Mouse (Mus musculus): ENCODE results near the gene H1f0.

- no peak for TF ChIP-seq CTCF (IDR thresholded peaks at IDR 0.05; ENCODE audit: borderline replicate concordance, insufficient read depth, low read depth, low read length)
- no peak for TF ChIP-seq POLR2A (IDR thresholded peaks at IDR 0.05; ENCODE audit: borderline replicate concordance, insufficient read depth, low read length)
These were observed 46.2 kb downstream of the H1f0 start for GRCm38 (mm10) chr15:79074446-79074845.

Measured in cerebellum, adult 2 months (tissue).